Mouse (Mus musculus) T-helper 1 cell (primary cell): Measurements from ENCODE around the gene Ddx17.

Experiments
- in situ Hi-C: fragments of 300-600 bp; cut with MboI, MseI; formaldehyde crosslinking; loops from one replicate; pipeline ENCODE4 v1.15.1; 2025; ENCODE audit warnings: high pct_unique_total_duplicates

The Ddx17 gene

DNA sequence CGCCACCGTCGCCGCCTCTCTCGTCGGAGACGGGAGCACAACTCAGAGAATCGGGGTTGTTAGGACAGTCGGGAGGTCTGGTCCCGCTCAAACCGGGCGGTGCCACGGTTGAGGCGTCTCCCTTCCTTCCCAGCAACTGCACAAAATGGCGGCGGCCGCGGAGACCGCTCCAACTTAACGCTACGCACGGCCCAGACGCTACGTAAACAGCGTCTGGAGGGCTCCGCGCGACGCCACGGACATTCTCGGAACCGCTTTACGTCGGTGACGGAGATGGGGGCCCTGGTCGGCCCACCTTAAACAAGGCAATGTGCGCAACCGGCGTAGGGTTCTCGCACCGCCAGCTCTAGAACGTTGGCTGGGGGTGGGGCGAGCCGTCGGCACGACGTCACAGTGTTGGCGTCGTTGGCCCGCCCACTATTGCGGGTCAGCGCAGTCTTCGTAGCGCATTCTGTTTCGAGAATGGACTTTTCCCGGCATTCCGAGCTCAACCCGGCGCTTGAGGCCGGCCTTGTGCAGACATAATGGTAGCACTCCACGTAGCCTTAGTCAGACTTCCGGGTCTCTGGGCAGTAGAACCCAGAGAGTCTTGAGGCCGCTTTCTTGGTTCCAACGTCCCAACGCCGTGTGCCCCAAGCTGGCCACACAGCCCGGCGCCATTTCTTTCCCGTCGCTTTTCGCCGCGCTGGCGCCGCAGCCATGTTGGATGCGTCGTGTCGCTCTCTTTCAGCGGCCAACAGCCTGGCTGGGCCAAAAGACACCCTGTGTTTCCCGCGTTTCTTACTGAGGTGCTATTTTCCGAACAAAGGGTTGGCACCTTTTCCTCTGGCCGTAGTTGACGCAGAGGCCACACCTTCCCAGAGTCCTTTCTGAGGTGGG lies at the start of gene Ddx17:
TSS of gene Ddx17 (minus strand) at position 332 of the 879 bp plus-strand sequence.
- in situ Hi-C loops, result no loop called here

DNA sequence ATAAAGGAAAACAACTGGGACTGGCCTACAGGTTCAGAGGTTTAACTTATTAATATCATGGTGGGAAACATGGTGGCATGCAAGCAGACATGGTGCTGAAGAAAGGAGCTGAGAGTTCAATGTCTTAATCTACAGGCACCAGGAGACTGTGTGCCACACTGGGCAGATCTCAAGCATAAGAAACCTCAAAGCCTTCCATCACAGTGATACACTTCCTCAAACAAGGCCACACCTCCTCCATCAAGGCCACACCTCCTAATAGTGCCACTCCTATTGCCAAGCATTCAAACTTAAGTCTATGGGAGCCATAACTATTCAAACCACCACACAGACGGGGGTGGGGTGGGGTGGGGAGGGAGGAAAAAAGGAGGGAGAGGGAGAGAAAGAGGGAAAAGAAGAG lies 35.0 kb upstream of the Ddx17 start:
- in situ Hi-C loops, result no loop called here

DNA sequence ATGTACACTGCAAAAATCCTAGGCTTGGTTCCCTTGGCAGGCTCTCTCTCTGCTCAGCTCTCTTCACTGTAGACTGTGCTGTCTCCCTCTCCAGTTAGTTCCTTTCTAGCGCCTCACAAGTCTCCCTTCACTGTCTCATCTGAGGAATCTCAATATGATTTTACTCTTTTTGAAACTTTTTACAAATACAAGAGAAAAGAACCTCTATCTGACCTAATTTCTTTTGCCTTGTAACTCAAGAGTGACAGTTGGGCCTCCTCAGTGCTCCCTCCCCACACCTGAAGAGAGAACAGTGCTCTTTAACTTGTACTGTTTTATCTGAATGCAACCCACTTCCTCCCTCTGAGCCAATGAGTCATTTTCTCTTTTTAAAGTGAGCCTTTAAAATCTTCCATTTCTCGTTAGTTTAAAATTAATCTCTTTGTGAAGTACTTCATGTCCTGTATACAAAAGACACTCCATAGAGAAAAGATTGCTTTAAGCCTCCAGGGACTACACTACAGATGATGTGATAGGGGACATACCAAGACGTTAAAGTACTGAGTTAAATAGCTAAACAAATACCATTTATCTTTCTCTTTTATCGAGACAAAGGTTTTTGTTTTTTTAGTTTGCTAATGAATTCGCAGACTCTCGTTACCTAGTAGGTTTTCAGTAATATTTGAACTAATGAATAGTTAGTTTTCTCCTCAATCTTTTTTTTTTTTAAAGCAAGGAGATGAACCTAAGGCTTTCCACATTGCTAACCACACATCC lies 31.3 kb upstream of the Ddx17 start:
- in situ Hi-C loops, result no loop called here

DNA sequence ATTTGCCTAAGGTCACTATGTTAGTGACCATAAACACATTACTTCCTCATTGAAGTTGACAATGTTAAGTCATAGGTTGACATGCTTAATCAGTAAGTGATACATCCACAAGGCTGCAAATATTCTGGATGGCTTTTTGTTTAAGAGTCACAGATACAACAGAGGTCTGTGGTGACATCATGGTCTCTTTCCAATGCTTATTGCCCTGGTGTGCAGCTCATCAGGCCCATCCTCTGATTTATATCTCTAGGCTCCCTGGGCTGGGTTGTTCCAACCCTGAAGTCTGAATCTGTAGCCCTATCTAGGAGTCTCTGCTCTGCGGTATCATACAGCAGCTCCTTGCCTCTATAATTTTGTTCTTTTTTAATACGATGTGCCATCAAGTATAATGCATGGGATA lies 30.4 kb upstream of the Ddx17 start:
- in situ Hi-C loops, result no loop called here

DNA sequence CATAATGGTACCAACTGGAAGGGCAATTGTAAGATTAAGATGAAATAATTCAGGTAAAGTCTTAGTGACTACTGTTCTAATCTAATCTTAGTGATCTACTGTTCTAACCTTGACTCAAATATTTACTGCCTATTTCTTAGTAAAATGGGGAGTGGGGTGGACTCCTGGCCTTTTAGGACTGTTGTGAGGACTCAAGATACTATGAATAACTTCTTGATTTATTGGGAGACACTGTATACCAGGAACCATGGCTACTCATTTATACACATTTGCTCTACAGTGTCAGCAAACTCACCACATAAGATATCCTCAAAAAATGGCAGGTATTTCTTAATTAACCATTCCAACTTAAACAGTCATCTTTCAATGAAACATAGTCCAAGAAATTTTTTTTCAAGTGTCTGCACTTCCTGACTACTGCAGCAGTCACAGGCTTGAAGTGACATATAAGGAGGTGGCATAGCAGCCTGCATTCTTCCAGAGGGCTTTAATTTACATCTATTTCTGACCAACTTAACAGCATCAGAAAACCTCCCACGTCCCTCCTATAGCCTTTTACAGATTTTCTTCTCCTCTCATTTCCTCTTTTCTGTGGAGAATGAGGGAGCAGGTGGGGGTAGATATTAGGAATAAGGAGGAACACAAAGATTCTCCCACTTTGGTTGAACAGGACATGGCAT lies 29.1 kb upstream of the Ddx17 start:
- in situ Hi-C loops, result no loop called here

DNA sequence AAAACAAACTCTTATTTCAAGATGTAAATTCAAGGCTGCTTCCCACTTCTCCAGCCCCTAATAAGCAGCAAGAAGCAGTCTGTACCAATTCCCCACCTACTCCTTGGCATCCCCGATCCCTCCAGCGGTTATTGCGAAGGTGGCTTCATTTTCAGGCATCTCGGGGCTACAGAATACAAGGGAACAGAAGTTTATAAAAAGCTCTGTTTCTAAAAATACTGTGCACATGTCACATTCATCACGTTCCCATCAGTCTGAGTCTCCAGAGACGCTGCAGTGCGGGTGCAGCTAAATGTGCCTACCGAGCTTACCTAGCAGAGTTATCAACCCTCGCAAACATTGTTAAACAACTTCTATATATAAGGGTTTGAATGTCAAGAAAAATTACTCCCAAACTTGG lies 15.9 kb upstream of the Ddx17 start:
- in situ Hi-C loops, result no loop called here

DNA sequence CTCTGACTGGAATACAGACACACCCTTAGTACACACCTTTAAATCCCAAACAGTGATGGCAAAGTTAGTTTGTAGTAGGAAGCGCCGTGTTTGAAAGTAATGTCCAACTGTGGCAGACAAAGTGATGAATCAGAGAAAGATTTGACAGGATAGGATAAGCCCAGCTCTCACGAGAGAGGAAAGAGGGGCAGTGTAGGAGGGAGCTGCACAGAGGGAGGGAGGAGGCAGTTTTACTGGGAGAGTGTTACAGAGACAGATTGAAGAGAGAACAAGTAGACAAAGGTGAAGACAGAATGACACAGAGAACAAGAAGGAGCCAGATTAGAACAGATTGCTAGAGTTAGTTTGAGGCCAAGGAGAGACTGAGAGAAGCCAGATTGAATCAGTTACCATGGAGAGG lies 13.1 kb upstream of the Ddx17 start:
- in situ Hi-C loops, result no loop called here

DNA sequence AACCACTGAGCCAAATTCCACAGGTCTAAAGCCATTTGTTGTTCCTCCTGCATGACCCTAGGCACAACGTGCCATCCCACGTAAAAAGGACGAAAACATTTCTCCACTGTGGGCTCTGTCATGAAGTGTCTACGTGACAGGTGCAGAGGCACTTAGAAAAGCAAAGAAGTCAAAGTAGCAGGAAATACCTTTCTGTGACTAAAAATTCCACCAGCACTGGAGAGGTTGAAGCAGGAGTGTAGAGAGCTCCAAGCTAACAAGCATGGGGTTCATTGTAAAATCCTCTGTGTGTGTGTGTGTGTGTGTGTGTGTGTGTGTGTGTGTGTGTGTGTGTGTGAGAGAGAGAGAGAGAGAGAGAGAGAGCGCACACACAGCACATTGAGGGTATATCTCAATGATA lies 6.0 kb upstream of the Ddx17 start:
- in situ Hi-C loops, result no loop called here

DNA sequence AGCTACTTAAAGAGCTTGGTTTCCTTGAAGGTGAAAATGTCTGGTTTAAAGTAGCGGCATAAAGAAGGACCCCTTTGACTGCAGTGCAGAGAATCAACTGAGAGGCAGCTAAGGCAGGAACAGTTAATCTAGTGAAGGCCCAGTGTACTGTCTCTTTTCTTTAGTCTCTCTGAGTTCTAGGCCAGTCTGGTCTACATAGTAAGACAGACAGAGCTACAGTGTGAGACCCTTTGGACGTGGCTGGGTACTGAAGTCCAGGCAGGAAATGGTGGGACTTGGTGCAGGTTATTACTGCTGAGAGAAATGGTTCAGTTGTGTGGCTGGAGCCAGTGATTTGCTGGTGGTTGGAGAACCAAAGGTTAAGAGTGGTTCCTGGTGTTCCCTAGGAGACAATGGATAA lies 1.7 kb upstream of the Ddx17 start:
- in situ Hi-C loops, result no loop called here

DNA sequence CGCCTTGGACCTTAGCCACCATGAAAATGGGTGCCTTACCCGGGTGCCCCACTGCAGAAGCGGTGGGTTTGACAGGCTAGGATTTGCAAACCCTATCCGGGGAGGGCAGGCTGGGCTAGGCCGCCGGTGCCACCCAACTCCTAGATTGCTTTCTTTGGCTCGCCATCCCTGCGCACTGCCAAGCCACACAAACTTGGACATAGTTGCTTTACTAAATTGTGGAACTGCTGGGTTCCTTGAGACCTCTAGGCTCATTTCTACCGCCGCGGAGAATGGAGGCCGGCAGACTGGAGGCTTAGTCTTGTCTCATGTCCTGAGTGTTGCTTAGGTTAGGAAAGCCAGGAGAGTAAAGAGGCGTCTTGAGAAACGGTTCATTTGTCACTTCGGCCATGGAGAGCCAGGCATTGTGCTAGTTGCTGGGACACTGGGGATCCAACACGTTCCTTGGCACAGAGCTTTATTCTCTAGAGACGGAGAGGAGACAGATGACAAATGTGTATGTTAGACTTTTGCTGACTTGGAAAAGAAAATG lies 814 bp upstream of the Ddx17 start:
- in situ Hi-C loops, result no loop called here

DNA sequence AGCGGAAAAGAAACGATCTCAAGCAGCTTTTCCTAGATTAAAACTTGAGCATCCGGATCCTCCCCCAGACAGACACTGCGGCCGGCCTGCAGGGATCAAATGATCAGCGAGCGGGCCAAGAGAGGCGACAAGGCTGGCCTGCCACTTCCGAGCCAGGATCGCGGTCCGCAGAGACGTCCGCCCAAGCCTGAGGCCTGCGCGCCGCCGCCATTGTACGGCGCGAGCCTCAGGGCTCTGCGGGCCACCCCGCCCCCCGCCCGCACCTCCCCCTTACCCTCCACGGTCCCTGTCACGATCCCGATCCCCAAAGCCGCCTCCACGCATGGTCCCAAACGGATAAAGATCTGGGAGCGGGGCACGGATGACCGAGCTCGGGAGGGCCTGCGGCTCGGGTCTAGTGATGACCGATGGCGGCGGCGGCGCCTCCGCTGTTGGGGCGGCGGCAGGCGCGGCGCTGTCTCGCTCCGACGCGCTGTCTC lies 581 bp downstream of the Ddx17 start:
- in situ Hi-C loops, result no loop called here

DNA sequence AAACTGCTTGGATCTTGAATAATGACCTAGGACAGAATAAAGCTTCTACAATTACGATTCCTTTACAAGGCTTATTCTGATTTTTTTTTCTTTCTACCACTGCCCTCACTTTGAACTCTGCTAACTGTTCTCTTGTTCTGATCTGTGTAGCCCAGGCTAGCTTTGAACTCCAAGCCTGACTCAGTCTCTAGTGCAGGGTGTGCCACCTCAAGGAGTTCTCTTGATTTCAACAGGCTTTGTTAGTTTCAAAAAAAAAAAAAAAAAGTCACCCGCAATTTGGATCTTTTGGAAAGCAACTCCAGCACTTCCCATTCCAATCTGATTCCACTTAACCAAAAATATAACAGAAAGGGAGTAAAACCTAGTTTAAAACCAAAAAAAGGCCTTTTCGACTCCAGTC lies 1.0 kb downstream of the Ddx17 start:
- in situ Hi-C loops, result no loop called here

DNA sequence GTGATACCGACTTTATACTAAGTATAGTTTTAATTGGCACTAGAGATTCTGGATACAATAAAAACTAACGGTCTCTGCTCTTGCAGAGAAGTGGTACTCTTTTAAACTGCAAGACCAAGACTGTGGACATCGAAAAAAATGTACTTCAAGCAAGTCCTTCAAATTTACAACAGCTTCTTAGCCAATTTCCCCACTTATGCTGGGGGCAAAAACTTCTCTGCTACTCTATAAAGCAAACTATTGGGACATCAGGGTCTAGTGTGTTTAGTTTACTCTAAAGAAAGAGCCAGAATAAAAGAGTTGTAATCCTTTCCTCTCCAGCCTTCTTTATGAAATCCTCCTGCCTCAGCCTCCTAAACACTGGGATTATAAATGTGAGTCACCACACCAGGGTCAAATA lies 2.6 kb downstream of the Ddx17 start:
- in situ Hi-C loops, result no loop called here

DNA sequence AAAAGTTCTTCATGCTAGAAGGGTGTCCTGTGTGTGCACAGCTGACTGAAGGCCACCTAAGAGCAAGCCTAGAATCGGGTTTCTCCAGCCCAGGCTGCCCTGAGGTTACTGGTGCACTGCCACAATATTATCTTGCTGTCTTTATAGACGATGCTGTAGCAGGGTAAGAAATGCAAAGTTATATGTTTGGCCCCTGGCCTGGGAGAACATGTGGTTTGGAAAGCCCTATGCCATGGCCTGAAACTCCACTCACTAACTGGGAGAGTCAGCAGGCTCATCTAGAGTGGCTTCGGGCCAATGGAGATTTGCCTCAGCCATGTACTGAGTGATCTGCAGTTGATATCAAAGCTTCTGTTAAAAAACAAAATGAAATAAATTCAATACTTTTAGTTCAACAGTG lies 12.7 kb downstream of the Ddx17 start:
- in situ Hi-C loops, result no loop called here

DNA sequence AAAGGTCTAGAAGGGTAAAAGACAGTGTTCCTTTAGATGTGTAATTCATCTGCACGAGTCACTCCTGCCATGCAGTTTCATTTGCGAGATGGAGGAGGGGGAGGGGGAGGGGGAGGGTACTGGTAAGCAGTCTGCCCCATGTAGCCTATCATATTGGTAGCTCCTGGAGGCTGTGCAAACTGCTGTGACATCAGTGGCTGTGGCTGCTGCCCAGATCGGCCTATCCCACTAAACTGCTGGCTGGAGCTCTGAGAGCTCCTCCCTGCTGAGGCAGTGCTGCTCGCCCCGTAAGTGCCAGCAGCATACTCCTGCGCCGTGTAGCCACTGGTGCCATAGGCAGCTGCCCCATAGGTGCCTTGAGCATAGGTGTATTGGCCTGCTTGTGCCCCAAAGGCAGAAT lies 16.6 kb downstream of the Ddx17 start:
- in situ Hi-C loops, result no loop called here

DNA sequence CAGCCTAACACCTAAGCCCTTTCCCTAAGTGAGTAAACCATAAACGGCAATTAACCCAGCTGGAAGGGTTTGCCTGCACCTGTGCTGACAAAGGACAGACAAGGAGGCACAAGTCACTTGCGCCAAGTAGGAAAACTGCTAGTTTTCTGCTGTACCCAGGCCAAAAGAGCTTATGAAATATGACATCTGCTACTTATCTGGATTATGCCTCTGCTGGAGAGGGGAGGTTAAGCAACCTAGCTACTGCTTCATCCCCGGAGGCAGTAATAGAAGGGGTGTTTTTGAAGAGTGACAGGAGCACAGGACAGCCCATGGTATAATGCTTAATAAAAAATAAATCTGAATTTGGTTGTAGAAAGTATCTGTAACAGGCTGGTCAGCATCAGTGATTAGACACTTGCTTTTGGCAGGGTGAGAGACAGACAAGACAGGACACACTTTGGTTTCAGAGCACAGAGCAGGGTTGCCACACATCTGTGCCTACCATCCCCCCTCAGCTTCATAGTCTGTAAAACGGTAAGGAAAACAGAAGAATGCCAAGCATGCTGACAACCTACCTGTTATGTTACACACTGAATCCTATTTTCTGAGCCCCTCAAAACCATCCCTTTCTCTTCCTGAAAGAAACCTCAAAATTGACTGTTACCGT lies 18.4 kb downstream of the Ddx17 start:
- in situ Hi-C loops, result no loop called here

DNA sequence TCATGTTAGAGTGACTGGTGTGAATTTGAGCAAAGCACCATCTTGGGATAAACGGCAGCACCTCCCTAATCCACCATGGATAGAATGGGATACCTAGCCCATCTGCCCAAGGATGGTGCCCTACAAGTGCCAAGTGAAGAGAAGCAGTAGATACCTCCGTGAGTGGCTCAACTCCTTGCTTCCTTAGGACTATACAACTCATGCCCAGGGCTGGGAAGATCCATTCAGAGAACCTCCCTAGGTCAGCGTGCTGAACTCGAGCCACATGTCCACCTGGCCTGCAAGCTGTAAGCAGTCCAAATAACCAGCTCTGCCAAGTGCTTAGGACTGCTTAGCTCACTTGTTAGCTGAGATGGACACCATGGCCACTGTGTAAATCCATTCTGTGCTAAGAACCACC lies 19.3 kb downstream of the Ddx17 start:
- in situ Hi-C loops, result no loop called here

DNA sequence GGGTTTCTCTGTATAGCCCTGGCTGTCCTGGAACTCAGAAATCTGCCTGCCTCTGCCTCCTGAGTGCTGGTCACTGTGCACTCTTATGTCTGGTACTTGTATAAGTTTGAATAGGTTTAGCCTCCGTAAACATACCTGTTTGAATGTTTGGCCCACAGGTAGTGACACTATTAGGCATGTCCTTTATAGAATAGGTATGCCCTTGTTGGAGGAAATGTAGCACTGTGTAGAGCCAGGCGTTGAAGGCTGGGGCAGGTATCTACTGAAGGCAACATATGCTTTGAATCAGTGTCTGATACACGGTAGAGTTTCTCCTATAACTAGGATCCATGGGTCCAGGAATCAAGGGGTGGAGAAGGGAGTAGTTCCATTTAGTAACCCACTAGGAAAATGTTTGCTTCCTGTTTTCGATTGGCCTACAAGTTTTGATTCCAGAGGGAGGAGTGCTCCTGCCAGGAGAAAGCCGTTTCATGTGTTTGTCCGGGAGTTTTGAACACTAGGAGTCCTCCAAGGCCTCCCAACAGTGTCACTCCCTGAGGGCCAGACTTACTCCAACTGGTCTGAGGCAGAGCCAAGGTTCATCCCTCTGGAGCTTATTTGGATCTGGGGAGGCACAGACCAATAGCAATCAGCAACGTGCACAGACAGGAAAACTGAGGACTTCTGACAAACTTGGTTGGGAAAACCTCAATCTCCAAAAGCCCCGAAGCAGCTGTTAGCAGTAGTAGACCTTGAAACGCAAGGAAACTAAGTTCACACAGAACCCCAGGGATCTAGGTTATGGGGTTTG lies 20.4 kb downstream of the Ddx17 start:
- in situ Hi-C loops, result no loop called here

DNA sequence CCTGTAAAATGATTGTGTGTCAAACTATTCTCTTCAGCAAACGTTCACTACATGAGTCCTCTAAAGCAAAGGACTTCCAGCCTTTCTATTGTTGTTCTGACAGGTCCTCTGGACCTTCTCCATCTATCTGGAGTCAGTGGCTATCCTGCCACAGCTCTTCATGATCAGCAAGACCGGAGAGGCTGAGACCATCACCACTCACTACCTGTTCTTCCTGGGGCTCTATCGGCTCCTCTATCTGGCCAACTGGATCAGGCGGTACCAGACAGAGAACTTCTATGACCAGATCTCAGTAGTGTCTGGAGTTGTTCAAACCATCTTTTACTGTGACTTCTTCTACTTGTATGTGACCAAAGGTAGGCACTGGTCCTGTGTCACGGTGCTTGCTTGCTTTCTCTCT lies 21.0 kb downstream of the Ddx17 start:
- in situ Hi-C loops, result no loop called here

DNA sequence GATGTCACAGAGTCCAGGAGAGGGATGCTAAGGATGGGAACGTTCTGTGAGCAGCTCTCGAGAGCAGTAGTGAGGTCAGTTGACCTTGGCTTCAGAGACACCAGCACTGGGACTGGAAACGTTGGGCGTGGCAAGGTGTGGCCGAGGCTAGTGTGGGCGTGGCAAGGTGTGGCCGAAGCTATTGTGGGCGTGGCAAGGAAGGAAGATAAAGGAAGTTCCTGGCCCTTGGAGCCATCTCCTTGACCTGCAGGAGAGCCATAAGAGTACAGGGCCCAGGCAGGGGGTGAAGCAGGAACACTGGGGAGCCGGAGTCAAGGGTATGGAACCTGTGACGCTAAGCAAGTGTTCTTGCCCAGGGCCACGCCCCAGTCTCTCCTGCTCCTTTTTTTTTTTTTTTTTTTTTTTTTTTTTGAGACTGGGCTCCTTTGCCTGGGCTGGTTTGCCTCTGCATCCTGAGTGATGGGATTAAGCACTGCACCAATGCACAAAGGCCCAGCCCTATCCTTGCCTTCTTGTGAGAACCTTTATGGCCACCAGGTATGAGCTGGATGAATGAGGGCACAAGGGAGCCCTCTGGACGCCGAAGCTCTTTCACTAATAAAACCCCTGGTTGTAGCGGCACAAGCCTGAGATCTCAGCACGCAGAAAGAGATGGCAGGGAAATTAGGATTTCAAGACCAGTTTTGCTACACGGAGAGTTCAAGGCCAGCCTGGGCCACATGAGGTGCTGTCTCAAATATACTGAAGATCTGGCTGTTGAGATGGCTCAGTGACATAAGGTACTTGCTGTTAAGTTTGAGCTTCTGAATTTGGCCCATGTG lies 26.9 kb downstream of the Ddx17 start:
- in situ Hi-C loops, result loop anchor here (10.0 kb wide), 1 partner anchor 955 kb away; no protein-coding TSS in a partner anchor
